Mouse (Mus musculus) spleen, postnatal 10 days (tissue): ENCODE data around the gene Pcsk6.

ENCODE experiments used
- DNase-seq, 2 experiments: peaks; one replicate each; pipeline ENCODE4 v3.0.0; 2021 to 2022; ENCODE audit warnings: low spot score in 2 of 2

Pcsk6 gene

DNA sequence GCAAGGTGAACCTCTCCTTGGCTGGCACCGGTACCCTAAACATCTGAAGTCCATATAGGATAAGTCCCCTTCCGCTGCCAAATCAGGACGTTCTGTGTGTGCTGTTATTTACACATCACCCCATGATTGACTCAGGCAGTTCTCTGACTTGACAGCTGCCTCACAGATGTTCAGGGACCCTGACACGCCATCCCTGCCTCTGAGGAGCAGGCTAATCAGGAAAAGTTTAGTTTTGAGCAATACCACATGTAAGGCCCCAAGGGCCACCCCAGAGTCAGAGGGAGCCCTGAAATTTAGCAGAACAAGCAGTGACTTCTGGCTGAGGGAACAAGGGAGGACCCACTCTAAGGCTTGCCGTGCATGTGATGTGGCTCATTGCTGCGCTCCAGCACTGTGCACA lies 130.8 kb downstream of the Pcsk6 start:
- no peak for DNase-seq

DNA sequence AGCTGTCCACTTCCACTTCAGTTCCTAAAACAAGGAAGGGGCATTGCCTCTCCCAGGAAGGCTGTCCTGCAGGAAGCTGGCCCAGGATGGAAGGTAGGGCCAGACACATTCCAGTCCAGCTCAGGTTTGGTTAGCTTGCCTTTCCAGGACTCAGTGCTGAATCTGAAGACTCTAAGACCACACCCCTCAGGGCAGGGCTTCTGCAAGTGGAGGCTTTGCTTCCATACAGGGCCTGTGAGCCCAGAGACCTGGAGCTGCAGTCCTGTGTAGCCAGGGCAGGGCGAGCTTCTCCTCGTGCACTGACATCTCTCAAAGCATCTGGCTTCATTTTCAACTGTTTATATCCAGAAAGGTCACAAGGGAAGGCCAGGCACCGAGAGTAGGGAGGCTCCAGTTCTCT lies 131.9 kb downstream of the Pcsk6 start:
- no peak for DNase-seq

DNA sequence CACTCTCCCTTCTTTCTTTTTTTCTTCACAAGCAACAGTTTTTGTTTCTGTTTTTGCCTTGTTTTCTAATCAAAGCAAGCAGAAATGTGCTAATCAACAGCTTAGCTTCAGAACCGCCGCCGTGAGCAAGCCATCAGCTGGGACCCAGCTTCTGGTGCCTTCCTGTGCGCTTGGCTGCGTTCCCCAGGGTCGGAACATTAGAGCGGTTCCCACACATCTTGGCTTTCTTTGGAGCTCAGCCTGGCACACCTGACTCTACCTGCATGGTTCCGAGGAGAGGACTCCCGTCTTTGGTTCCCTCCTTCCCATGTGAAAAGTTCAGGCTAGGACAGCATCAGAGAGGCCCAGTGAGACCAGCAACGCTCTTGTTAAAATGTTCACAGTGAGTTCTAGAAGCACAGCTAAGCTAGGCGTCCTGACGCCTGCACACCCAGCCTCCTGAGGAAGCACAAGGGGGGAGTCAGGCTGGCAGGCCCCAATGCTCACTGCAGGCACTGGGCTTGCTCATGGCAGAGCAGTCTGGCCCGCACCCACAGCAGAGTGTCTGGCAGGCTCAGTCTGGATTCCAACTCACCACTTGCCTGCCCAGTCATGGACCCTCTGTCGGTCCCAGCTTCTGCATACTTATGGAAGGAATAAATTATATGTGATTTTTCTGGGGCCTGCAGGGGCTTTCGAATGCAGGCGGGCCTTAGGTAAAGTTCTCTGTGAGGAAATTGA lies 139.7 kb downstream of the Pcsk6 start:
- no peak for DNase-seq

DNA sequence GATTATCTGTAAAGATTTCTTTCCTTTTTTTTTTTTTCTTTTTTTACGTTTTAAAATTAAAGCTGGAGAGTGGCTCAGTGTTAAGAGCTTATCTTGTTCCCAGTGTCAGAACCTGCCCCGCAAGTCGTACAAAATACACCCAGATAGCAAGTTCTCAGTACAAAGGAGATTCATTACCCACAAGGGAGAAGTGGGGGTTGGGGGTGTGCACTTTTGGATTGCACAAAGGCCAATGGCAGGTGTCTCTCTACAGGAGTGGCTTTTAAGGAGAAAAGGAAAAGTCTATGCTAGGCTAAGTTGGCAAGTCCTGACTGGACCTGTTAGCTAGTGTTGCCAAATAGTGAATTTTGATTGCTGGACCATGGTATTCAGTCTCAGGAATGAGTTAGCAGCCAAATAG lies 140.3 kb downstream of the Pcsk6 start:
- no peak for DNase-seq

DNA sequence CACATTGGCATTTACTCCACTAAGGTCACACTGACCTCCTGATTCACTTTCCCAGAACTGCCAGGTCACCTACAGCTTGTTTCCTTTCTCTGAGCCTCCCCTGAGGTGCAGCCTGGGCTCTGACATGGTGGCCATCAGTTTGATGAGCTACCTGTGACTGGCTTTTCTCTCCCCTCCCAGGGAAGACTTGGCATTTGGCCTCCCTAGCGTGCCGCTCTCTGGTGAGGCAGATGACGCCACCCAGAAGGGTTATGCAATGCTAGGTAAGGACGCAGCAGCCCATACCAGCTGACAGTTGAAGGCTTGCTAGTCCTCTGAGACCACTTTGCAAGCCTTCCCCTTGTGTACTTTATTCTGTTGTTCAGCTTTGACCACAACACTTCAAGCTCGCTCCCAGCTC lies 141.9 kb downstream of the Pcsk6 start:
- DNase-seq: no peak

DNA sequence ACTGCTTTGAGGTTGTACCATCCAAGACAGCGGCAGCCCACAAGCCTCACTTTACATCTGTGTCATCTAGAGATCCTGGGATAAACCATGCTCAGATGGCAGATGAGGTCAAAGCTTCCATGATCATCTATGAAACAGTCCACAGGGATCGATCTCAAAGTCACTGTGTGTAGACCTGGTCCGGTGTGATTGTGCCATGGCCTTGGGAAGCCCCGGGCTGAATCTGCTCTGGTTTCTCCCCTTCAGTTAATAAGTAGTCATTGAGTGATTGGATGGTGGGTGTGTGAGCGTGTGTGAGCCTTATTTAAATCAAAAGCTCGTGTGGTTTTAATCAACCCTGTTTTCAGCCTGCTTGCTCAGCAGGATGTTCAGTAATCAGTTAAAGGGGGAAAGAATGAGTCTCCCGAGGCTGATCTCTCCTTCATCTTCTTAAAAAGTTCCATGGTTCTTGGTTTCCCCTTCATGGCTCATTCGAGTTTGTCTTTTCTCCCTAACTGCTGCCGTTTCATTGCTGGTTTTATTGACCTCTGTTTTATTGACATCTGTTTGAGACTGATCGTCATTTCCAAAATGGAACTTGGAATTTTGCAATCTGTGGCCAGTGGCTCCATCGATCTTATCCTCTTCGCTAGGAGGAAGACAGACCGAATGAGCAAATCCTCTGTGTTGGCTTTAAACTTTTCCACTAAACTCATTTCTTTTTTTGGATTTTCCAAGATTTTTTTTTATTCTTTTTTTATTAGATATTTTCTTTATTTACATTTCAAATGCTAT lies 142.5 kb downstream of the Pcsk6 start:
- DNase-seq: no peak

DNA sequence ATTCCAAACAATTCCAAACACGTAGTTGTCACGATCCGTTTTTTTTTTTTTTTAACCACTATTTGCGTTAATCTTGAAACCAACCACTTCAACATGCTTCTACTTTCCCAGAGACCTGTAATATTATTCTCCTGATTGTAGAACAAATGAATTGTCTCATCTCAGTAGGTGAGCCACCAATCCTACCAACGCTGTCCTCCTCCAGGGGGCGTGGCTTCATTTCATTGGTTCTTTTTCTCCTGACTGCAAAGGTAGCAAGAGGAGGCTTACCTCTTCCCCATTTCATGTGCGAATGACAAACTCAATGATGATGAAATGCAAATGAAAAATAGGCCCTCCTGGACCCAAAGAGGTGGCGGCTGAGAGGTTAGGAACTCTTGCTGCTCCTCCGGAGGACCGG lies 143.5 kb downstream of the Pcsk6 start:
- no peak for DNase-seq

DNA sequence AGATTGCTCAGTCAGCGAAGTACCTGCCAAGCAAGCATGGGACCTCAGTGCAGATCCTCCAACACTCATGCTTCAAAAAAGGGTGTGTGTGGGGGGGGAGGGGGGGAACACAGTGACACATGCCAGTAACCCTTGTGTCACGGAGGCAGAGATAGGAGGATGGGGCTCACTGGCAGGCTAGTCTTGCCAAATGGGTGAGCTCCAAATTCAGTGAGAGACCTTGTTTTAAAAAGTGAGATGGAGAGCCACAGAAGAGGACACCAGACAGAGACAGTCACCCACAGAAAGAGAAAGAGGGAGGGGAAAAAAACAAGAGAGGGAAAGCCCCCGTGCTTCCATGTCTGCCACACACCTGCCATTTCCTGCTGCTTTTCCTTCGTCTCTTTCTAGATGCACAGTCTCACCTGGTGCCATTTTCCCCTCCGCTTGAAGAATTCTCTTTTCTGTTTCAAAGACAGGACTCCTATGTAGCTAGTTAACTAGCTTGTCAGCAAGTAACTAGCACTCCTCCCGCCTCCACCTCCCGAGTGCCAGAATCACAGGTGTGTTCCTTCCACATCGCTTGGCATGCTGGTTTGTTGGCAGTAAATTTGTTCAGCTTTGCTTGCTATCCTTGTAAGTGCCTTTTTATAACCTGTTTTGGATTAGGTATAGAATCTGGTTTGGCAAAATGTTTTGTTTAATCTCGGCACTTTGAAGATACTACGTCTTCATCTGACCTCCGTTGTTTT lies 146.8 kb downstream of the Pcsk6 start:
- no peak for DNase-seq

DNA sequence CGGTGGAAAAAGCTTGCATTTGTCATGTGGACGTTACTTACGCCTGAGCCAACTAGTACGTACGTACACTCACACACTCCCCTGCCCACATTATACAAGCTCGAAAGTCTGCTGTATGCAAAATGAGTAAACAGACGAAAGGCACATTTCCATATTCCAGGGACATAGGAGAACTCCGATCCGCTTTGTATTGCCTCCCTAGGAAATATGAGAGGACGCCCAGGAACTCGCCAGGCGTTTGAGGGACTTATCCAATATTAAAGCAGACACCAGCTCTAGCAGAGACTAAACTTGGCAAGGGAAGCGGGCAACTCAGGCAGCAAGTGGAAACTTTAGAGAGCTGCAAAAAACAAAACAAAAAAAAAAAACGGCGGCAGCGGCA lies 147.3 kb downstream of the Pcsk6 start:
- DNase-seq: no peak

DNA sequence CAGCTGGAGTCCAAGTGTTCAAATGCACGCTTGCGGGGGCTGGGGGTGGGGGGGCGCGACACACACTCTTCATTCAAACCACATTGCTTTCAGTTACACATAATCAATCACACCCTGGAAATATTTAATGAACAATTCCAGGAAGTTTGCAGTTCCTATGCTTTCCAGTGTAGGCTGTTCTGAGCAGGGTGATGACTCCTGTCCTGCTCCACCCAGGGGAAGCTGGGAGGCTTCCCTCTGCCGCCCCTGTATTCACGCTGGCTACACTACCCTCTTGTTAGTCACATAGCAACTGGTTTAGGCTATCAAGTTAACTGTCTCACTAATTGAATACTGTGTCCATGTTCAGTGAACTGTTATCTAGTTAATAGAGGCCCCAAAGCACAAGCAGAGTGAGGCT lies 149.0 kb downstream of the Pcsk6 start:
- no peak for DNase-seq

DNA sequence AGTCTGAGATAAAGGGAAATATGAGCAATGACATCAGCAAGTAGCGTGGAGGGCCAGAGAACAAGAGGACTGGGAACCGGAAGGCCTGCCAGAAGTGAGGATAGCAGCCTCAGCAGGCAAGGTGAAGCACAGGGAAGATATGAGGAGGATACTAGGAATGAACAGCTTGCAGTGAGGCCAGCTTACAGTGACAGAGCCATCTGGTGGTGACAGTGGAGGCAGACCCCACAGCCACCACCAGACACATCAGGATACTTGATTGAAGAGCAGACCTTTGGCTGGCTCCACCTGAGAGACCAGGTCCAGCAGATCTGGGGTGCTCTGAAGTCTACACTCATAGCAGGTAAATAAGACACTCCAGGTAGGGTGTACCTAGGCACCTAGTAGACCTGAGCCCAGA lies 166.2 kb downstream of the Pcsk6 start:
- DNase-seq: no peak

DNA sequence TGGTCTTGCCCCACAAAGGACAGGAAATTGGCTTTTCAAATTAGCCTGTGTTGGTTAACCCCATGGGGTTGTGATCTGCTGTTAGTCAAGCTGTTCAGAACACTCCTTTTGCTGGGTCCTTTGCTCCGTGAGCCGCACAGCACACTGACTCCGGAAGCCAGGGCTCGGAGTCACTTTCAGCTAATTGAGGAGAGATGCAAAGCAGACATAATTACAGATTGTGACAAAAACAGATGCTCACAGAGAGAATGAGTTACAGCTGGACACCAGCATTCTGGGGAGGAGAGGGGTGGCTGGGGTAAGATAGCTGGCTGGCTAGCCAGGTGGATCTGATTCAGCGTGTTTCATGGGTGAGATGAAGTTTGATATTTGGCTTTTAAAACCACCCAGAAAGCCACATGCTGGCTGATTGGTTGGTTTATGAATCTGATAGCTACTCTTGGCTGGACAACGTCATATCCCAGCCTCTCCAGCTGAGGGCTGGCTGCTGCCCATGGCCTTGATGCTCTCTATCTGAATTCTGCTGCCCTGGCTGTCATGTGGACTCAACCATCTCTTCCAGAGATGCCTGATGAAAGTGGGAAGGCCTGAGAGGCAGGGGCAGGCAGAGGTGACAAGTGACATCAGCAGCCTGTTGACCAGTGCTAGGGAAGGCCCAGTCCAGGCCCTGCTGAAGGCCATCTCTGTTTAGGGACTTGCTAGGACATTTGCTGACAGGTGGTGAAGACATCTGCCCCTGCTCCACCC lies 167.4 kb downstream of the Pcsk6 start:
- DNase-seq: no peak

DNA sequence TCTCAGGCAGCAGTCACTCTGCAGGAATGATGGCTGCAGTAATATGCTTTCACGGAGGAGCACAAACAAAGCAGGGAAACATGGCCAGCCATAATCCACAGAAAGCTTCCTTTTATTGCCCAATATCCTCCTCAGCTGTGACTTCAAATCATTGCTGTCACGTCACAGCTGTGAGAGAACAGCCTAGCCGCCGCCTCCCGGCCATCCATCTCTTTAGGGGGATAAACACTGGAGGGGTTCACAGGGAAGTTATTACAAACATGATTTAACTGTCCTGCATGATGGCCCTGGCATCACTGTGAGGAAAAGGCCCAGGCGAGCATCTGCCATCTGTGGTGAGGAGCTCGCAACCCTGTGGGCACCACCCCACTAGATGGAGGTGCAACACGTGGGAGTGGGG lies 175.3 kb downstream of the Pcsk6 start:
- no peak for DNase-seq

DNA sequence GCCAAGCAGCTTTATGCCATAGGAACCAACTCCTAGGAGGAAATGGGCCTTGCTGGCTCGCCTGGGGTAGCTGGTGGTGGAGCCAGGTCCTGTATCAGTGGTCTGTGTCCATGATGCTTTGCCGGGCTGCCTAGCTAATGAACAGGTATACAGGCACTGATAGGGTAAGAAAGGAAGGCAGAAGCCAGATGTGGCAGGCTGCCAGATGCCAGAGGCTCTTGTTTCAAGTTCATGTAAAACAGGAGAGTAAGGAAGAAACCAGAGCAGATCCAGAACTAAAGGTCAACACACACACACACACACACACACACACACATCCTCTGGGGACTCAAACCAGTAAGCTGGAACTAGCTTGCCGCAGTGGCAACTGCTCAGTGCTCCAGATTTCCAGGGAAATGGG lies 176.7 kb downstream of the Pcsk6 start:
- no peak for DNase-seq

DNA sequence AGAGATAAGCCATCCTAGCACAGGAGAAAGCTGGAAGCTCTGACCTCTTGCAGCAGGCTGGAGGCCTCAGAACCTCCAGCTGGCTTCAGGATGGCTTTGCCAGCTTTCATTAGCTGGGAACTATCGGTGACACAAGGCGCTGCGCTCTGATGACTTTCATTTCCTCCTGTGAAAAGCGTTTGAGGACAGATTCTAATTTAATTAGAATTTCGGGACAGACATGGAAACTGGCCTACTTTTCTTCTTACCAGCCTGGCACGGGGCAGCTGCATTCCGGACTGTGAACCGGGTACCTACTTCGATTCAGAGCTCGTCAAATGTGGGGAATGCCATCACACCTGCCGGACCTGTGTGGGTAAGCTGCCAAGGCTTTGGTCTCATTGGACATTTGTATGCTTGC lies 177.2 kb downstream of the Pcsk6 start:
- DNase-seq: no peak

DNA sequence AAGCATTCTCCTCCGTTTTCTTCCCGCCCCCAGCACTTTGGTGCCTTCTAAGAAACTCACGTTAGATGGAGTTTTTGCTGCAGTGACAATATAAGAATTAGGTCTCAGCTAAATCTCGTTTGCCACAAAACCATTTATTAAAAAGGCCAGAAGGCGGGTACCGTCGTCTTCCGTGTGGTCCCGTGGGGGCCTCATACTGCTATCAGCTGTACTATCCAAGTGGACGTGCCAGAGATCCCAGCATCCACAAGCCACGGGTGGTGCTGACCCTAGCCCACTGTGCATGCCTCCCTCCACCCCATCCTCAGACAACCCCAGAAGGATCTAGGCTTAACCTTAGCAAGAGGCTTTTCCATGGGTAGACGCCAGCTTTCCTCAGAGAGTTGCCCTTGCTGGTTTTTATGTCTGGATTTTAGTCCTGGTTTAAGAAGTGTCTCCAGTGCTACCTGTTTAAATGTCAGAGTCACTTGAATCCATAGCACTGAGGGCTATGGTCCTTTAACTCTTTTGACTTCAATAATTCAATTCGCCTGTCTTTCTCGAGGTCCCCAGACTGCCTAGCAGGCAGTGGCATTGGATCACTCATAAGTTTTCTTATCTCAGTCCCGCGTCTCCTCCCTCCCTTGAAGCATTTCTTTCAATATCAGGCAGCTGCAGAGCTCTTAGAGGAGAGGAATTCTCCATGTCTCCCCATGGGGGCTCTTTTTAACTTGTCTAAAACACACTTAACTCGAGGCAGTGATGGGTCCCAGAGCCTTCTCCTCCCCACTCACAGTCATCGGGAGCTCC lies 178.7 kb downstream of the Pcsk6 start:
- DNase-seq: no peak

DNA sequence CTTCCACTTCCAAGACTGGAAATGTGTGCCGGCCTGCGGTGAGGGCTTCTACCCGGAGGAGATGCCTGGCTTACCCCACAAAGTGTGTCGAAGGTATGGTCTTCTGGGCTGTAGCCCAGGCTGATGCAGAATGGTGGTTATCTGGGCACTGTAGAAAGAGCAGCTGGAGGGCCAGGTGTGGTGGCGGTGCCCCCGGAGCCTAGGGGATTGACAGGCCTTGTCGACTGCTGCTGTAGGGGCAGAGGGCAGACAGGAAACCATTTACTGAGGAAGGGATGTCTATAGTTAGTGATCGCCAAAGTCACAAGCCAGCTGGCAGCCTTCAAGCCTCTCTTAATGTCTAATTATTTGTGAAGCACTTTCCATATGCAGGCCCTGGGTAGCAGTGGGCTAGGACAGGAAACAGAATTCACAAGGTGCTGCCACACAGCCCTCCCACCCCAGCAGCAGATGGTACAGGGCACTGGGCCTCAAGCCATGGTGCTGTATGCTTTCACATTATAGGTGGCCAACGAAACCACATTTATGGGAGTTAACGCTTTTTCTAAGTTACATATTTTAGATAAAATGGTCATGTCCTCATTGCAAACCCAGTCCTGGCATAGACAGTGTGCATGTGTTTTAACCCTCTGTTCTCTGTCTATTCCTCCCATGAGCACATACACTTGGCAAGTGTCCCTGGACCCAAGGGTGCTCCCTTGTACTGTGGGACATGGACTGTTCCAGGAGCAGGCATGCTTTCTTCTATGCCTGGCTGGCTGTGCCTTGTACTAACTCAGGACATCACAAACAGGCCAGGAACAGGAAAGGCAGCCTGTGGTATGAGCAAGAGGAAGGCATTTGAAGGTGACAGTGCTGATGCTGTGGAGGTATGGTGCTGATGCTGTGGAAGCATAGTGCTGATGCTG lies 182.3 kb downstream of the Pcsk6 start, which contains the start of gene Gm45213:
Gene Gm45213, plus strand, starts transcription at position 51 of the 908 bp plus-strand sequence.
- no peak for DNase-seq

DNA sequence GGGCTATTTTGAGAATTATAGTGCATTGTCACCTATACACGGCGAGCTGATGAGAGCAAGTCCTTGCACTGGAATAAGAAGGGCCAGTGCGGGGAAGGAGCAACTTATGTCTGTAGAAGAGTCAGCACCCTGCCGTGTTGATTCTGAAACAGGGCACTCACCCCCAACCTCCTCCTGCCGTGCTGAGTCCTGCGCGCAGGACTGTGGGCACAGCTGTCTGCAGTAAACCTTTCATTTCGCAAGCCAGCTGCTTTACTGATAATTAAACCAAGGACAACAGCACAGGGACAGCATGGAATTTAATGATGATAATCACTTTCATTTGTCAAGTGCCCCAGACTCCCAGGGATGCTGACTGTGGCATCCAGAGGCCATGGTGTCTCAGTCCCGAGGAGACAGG lies 183.1 kb downstream of the Pcsk6 start:
- DNase-seq: no peak

DNA sequence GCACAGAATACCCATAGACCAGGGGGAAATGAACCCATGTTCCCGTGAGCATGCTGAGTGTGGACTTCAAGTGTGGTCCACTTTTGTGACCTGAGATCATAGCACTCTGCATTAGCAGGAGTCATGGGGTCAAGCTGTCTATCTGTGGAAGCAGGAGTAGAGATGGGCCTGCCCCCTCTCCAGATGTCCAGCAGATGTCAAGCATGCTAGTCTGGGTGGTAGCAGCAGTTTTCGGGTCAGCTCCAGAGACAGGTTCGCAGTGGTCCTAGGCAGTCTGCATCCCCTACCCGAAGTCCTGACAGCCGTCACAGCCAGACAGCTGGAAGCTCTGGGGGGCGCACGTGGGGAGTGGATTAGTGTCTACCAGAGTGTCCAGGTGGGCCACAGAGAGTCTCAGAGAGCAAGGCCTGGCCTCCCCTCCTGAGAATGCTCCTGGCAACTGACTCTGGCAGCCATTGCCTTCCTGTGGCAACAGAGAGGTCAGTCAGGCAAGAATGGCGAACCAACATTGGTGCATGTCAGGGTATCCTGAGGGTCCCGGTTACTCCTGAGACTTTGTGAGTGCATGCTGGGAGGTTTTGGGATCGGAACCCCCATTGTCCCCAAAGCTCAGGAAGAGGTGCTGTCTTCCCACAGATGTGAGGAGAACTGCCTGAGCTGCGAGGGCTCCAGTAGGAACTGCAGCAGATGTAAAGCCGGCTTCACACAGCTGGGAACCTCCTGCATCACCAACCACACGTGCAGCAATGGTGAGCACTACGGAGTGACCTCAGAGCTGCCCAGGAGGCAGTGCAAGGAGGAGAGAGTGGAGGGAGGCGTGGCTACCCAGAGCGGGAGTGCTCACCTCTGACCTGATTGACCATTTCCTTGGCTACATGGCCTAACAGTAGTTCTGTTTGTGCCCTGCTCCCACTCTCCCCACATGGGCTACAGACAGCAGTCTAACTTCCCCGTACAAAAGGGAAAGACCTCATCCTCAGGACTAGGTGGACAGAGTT lies 185.7 kb downstream of the Pcsk6 start:
- DNase-seq: no peak
